Mouse (Mus musculus) hindbrain, embryonic 16.5 days (tissue): ENCODE data around the gene Foxf1. TPM values are rescaled to one million over a fixed set of nuclear protein-coding genes. Genes with fewer than 3 reads are reported as not detected.

Experiments
- ATAC-seq: fragments of 200-750 bp; cut with Nextera tagmentation; 2 replicates; pipeline ENCODE4 v1.8.0; 2017; ENCODE audit warnings: moderate TSS enrichment, moderate library complexity
- H3K27ac ChIP-seq: fragments of 300-500 bp; sonication (generic); 2 replicates; pipeline ENCODE4 v1.5.1; 2014; ENCODE audit warnings: low read depth, mild to moderate bottlenecking, control low read depth, low read length, moderate library complexity
- H3K27me3 ChIP-seq: fragments of 300-500 bp; sonication (generic); replicated peaks from 2 replicates; pipeline ENCODE4 v1.6.1; 2014; ENCODE audit warnings: low read length; ENCODE audit not compliant: control insufficient read depth, insufficient read depth
- H3K36me3 ChIP-seq: fragments of 300-500 bp; sonication (generic); 2 replicates; pipeline ENCODE4 v1.6.1; 2014; ENCODE audit warnings: mild to moderate bottlenecking, low read length, moderate library complexity, mixed read lengths; ENCODE audit not compliant: control insufficient read depth, insufficient read depth
- H3K4me1 ChIP-seq: fragments of 300-500 bp; sonication (generic); 2 replicates; pipeline ENCODE4 v1.6.1; 2014; ENCODE audit warnings: low read depth, low read length; ENCODE audit not compliant: control insufficient read depth, insufficient read depth
- H3K4me2 ChIP-seq: fragments of 300-500 bp; sonication (generic); 2 replicates; pipeline ENCODE4 v1.6.1; 2014; ENCODE audit warnings: mild to moderate bottlenecking, low read length, control low read depth, moderate library complexity
- H3K4me3 ChIP-seq: fragments of 300-500 bp; sonication (generic); 2 replicates; pipeline ENCODE4 v1.5.1; 2014; ENCODE audit warnings: mild to moderate bottlenecking, low read length, control low read depth, moderate library complexity
- H3K9ac ChIP-seq: fragments of 300-500 bp; sonication (generic); 2 replicates; pipeline ENCODE4 v1.6.1; 2014; ENCODE audit warnings: low read depth, mild to moderate bottlenecking, control low read depth, low read length, moderate library complexity
- H3K9me3 ChIP-seq: fragments of 300-500 bp; sonication (generic); 2 replicates; pipeline ENCODE4 v1.6.1; 2014; ENCODE audit warnings: mild to moderate bottlenecking, low read length, moderate library complexity; ENCODE audit not compliant: control insufficient read depth
- WGBS: fragments of 180-500 bp; shearing (Covaris S2); extraction: QIAGEN DNeasy Blood & Tissue Kit; methylation state at CpG from one replicate; pipeline ENCODE4 v1.1.7; 2014; 5-methylcytosine and 5-hydroxymethylcytosine counted together
- polyA plus RNA-seq: library from polyadenylated mRNA; unstranded; fragments of >200 nt; fragmentation: Nextera tagmentation; extraction: Ambion mirVana; gene quantifications from 2 replicates; pipeline ENCODE4 v1.2.1, GENCODE M21; 2015

Gene Foxf1
- polyA plus RNA-seq, 1 experiment from 2014 or later, result 1.3 TPM

DNA sequence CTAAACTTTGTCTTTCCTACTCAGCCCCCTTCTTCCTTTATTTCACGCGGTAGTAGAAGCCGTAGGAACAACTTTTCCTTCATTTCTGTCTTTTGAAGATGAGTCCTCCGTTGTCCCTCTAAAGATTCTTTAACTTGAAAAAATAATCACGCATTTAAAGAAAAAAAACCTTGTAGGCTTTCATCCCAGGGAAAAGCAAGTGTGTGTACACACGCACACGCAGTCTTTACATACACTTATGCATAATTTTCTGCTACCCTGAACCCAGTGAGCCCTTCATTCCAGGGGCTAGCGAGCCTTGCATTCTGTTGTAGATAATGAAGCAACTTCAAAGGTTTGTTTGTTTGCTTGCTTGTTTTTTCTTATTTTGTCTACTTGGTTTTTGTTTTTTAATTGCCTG, 4.1 kb downstream of the Foxf1 start:
- H3K27me3 ChIP-seq, result peaks cover 91% of the 10 kb centered on the region
- H3K9me3 ChIP-seq, result no peaks in the 10 kb centered on the region
- ATAC-seq, result no peak
- no peaks in the 10 kb centered on the region for H3K36me3 ChIP-seq
- 4% methylated on average over 8 of the region's 8 CpGs for WGBS
- no peak overlapping the region for H3K9ac ChIP-seq
- H3K4me3 ChIP-seq, result no peak overlapping the region
- peaks cover 16% of the 10 kb centered on the region for H3K4me1 ChIP-seq
- H3K27ac ChIP-seq, result no peak overlapping the region
- no peak overlapping the region for H3K4me2 ChIP-seq

DNA sequence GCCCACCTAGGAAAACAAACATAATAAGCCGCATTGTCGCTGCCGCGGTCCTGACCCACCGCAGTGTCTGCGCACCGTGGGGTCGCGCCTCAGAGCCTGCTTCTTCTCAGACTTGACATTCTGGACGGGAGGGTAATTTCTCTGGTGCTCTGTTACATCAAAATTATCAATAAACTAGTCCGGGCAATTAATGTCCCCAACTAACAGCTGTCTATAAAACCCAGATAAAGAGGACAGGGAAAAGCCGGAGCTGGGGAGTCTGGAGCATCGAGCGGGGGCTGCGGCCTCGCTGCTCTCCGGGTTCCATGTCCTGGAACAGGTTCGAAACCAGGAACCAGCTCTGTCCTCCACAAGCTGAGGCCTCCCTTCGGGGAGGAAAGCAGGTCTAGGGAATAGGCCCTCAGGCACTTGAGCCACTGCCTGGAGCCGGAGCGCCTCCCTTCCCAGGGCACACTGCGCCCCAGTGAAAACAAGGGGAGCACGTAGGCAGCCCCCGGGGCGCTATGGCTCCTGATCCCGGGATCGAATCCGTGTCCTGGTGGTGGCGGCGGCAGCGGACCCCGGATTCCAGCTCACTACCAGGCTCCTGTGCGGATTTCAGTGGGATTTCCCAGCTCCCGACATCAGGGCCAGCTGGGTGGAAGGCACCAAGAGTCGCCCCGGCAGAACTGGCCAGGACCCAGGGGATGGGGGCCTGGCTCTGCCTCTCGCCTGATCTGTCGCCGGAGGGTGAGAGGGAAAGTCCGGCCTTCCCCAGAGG, 4.9 kb downstream of the Foxf1 start:
- no peaks in the 10 kb centered on the region for H3K9me3 ChIP-seq
- 2% methylated on average over 40 of the region's 40 CpGs for WGBS
- peaks cover 90% of the 10 kb centered on the region for H3K27me3 ChIP-seq
- H3K4me2 ChIP-seq, result no peak overlapping the region
- peaks cover 8% of the 10 kb centered on the region for H3K4me1 ChIP-seq
- H3K9ac ChIP-seq, result no peak overlapping the region; the same call in 1 of the 2 replicates
- H3K36me3 ChIP-seq, result no peaks in the 10 kb centered on the region
- no peak overlapping the region for H3K27ac ChIP-seq
- no peak for ATAC-seq
- H3K4me3 ChIP-seq, result no peak overlapping the region

DNA sequence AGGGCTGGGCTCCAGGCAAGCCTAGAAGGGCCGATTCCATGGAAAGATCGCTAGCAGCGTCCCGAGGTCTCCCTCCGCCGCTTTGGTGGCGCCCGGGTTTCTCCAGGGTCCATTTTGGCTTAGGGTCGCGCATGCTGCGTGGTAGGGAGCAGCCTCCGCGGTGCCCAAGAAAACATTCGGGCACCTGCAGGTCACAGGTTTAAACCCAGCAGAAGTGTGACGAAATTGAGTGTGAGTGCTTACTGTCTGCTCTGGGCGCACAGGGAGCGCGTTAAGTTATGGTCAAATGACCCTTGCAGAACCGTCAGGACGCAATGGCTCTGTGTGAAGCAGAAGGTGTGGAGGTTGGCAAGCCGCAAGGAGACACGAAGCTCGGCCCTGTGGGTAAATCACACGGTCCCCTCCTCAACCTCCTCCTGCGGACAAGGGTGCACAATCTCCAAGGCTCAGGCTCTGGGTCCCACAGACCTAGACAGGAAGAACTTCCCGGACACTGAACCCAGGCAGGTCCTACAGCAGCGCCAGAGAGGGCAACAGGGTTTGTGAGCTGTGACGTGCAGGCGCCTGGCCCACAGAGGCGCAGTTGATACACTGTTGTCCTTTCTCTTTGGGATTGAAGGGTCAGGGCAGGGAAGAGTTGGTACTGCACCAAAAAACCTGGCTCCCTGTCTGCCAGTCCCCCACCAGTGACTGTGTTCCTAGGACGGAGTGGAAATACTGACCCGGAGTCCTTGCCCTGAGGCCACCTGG, 5.6 kb downstream of the Foxf1 start:
- H3K4me2 ChIP-seq, result no peak overlapping the region
- H3K4me3 ChIP-seq, result no peak overlapping the region
- no peak overlapping the region; the same call in 1 of the 2 replicates for H3K9ac ChIP-seq
- H3K27me3 ChIP-seq, result peaks cover 88% of the 10 kb centered on the region
- ATAC-seq, result no peak
- H3K36me3 ChIP-seq, result no peaks in the 10 kb centered on the region
- 4% methylated on average over 32 of the region's 32 CpGs for WGBS
- H3K9me3 ChIP-seq, result no peaks in the 10 kb centered on the region
- H3K4me1 ChIP-seq, result peaks cover under 1% of the 10 kb centered on the region
- no peak overlapping the region for H3K27ac ChIP-seq

DNA sequence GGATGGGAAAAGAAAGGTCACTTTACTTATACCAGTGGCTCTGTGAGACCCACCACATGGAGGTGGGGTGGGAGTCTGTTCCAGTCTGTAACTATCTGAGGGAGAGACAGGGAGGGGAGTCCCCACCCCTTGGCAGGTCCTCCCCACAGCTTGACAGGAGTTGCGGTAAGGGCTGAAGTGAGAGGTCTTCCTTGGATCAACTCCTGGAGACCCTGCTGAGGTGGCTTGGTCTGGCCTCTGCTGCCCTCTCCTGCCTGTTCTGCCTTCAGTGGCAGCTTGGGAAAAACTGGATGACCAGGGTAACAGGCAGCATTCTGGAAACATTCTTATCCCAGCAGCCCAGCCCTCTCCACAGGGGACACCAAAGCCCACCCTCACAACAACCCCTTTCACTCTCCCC, 6.5 kb downstream of the Foxf1 start:
- Histone ChIP-seq H3K4me1 (no peaks in the 10 kb centered on the region), H3K4me3 (no peak overlapping the region), H3K9me3 (no peaks in the 10 kb centered on the region), H3K4me2 (no peak overlapping the region), H3K36me3 (no peaks in the 10 kb centered on the region), H3K27ac (no peak overlapping the region), H3K27me3 (peaks cover 79% of the 10 kb centered on the region), H3K9ac (no peak overlapping the region)
- WGBS, result 0% methylated on average over 1 of the region's 1 CpGs
- ATAC-seq, result no peak

DNA sequence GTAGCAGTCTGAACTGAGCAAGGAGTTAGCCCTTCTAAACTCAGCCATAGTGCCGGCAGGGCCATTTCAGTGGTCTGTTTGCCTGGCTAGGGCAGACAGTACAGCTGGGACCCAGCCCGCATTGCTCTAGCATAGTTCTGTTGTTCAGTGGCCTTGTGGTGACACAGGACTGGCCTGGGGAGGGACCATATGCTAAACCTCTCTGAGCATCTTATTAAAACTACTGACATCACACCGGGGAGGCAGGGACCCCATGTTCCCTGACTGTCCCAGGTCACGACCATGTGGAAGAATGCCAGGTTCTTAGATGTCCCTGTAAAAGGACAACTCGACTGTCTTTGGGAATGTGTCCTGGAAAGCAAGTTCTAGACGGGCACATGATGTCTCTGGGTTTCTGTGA, 8.0 kb downstream of the Foxf1 start:
- no peak overlapping the region for H3K9ac ChIP-seq
- H3K9me3 ChIP-seq, result no peaks in the 10 kb centered on the region
- H3K4me3 ChIP-seq, result no peak overlapping the region
- H3K27me3 ChIP-seq, result peaks cover 64% of the 10 kb centered on the region
- H3K4me1 ChIP-seq, result no peaks in the 10 kb centered on the region
- no peak for ATAC-seq
- no peak overlapping the region for H3K27ac ChIP-seq
- 34% methylated on average over 6 of the region's 6 CpGs for WGBS
- no peak overlapping the region for H3K4me2 ChIP-seq
- H3K36me3 ChIP-seq, result peaks cover 3% of the 10 kb centered on the region; the same call in 1 of the 2 replicates

DNA sequence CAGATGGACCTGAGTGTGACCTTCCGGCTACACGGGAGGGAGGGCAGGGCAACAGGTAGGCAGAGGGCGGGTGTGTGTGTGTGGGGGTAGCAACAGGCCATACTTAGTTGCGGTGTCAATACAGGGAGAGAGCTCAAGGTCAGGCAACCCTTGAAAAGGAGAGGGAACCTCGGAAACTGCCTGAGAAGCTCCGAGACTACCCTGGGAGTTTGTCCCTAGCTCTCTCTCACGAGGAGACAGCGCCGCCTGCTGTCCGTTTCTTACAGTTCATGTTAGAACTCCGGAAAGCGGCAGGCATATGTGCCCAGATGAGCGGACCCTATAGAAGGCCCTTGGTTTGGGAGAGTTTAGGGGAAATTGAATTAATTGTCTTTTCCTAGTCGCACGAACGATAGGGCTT, 8.4 kb downstream of the Foxf1 start:
- Histone ChIP-seq H3K27ac (no peak overlapping the region), H3K36me3 (peaks cover 6% of the 10 kb centered on the region; the same call in 1 of the 2 replicates), H3K4me3 (no peak overlapping the region), H3K4me2 (no peak overlapping the region), H3K9me3 (no peaks in the 10 kb centered on the region), H3K27me3 (peaks cover 61% of the 10 kb centered on the region), H3K9ac (no peak overlapping the region), H3K4me1 (no peaks in the 10 kb centered on the region)
- WGBS, result 4% methylated on average over 16 of the region's 16 CpGs
- peak; percentile 76 for ATAC-seq

DNA sequence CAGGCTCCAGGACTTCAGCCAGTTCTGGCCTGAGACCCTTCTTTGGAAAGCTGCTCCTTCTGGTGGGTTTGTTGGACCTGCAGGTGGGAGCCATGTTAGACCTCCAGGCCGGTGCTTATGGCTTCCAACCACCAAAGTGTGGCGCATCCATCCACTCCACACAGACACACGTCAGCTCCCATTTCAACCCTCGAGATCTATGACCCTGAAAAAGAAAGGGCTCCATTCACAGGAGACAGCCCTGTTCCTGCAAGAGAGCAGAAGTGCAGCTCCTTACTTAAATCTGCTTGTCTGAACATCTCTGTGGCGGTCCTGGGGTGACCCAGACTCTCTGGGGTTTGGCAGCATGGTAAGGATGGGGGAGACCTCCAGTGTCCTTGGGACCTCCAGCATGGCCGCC, 9.3 kb downstream of the Foxf1 start:
- H3K4me2 ChIP-seq, result no peak overlapping the region
- peaks cover 55% of the 10 kb centered on the region for H3K27me3 ChIP-seq
- H3K4me3 ChIP-seq, result no peak overlapping the region
- no peak for ATAC-seq
- 66% methylated on average over 6 of the region's 6 CpGs for WGBS
- no peak overlapping the region for H3K9ac ChIP-seq
- H3K4me1 ChIP-seq, result no peaks in the 10 kb centered on the region
- no peak overlapping the region for H3K27ac ChIP-seq
- H3K9me3 ChIP-seq, result no peaks in the 10 kb centered on the region
- peaks cover 11% of the 10 kb centered on the region for H3K36me3 ChIP-seq

DNA sequence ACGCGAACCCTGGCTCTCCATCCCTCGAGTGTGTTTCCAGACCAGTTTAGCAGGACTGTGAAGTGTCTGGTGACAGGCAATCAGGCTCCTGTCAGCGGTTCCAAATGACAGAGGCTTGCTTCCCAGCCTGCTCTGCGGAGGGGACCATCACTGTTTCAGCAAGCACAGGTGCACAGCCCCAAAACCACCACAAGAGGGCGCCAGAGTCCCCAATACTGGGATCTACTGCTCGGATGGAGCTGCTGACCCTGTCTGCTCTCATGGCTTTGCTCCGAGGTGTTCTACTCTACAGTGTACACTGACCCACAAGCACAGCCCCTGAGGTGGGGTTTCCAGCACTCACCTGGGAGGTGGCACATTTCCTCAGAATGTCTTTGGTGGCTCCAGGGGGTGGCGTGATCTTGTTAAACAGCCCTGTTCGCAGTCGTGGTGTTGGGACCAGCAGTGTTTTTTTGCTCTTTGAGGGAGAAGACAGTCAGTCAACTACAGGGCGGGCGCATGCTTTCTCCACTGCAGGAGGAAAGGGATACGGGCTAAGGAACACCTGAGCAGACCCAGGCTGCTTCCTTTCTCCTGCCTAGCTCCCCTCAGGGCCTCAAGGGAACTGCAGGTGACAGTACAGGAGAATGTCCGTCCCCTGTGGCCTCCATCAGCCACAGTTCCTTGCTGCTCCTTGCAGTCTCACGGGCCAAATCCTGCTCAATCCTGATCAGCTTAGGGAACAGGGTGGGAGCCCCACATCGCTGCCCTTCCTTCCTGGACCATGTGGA, 20.0 kb downstream of the Foxf1 start:
- no peaks in the 10 kb centered on the region for H3K27me3 ChIP-seq
- peak; percentile 15 for ATAC-seq
- H3K36me3 ChIP-seq, result peaks cover 27% of the 10 kb centered on the region
- peaks cover 11% of the 10 kb centered on the region for H3K4me1 ChIP-seq
- H3K4me2 ChIP-seq, result no peak overlapping the region
- H3K27ac ChIP-seq, result no peak overlapping the region
- no peak overlapping the region for H3K4me3 ChIP-seq
- 51% methylated on average over 17 of the region's 17 CpGs for WGBS
- H3K9me3 ChIP-seq, result no peaks in the 10 kb centered on the region
- no peak overlapping the region for H3K9ac ChIP-seq
